Mouse (Mus musculus) brain, embryonic 14.5 days (tissue): ENCODE results near the gene Dstyk. TPM values are rescaled to one million over a fixed set of nuclear protein-coding genes. Genes with fewer than 3 reads are reported as not detected.
A peak's percentile ranks its signal among the peaks of the same experiment; 100 is the strongest.

Experiments used
- DNase-seq: peaks from one replicate; pipeline ENCODE4 v3.0.0-alpha.2; 2011; ENCODE audit warnings: low read depth
- CTCF ChIP-seq: fragments of 200-500 bp; IDR thresholded peaks from 2 replicates; pipeline ENCODE4 v1.5.1; 2012; ENCODE audit warnings: inconsistent platforms, mild to moderate bottlenecking, moderate library complexity, borderline replicate concordance; ENCODE audit not compliant: insufficient read depth, insufficient read length; ENCODE audit errors: extremely low read depth
- POLR2A ChIP-seq: fragments of 200-500 bp; IDR thresholded peaks from 2 replicates; pipeline ENCODE4 v1.6.1; 2012; ENCODE audit warnings: mild to moderate bottlenecking, inconsistent platforms, borderline replicate concordance; ENCODE audit not compliant: poor library complexity, insufficient read depth, insufficient read length, severe bottlenecking; ENCODE audit errors: extremely low read depth
- polyA plus RNA-seq: library from polyadenylated mRNA; depleted of rRNA; stranded (reverse); fragments of >200 nt; gene quantifications from 2 replicates; pipeline ENCODE4 v1.2.3, GENCODE M21; 2012

Gene Dstyk
- polyA plus RNA-seq, 1 experiment: 13.6 TPM

GRCm38 (mm10) chr1:132376211-132377054 lies 40.9 kb upstream of the Dstyk start:
- no peak for DNase-seq
- TF ChIP-seq POLR2A (no peak), CTCF (no peak)

- TF ChIP-seq POLR2A: no peak
- no peak for TF ChIP-seq CTCF
- no peak for DNase-seq
Measured at GRCm38 (mm10) chr1:132377055-132377365, 40.3 kb upstream of the Dstyk start.

- TF ChIP-seq POLR2A (no peak), CTCF (no peak)
- no peak for DNase-seq
Measured at GRCm38 (mm10) chr1:132377811-132378210, 39.5 kb upstream of the Dstyk start.

GRCm38 (mm10) chr1:132380550-132381100 lies 36.7 kb upstream of the Dstyk start:
- TF ChIP-seq CTCF (no peak), POLR2A (no peak)
- no peak for DNase-seq

GRCm38 (mm10) chr1:132381929-132382328 lies 35.4 kb upstream of the Dstyk start:
- TF ChIP-seq POLR2A (no peak), CTCF (no peak)

GRCm38 (mm10) chr1:132384001-132384554 lies 33.3 kb upstream of the Dstyk start:
- no peak for DNase-seq
- TF ChIP-seq POLR2A (no peak), CTCF (no peak)

More at GRCm38 (mm10) chr1:132381929-132382328, 35.4 kb upstream of the Dstyk start:
- DNase-seq: peak; percentile 62

- TF ChIP-seq POLR2A (no peak), CTCF (no peak)
- no peak for DNase-seq
Measured at GRCm38 (mm10) chr1:132385266-132385665, 32.1 kb upstream of the Dstyk start.

GRCm38 (mm10) chr1:132385711-132386110 lies 31.6 kb upstream of the Dstyk start:
- TF ChIP-seq CTCF (no peak), POLR2A (no peak)
- no peak for DNase-seq

- TF ChIP-seq CTCF (no peak), POLR2A (no peak)
- DNase-seq: no peak
Measured at GRCm38 (mm10) chr1:132386266-132386665, 31.1 kb upstream of the Dstyk start.

GRCm38 (mm10) chr1:132387943-132388342 lies 29.4 kb upstream of the Dstyk start:
- TF ChIP-seq POLR2A (no peak), CTCF (no peak)
- DNase-seq: peak; percentile 63

GRCm38 (mm10) chr1:132388813-132389803 lies 28.2 kb upstream of the Dstyk start:
- DNase-seq: no peak
- TF ChIP-seq CTCF: no peak
- TF ChIP-seq POLR2A: no peak

- TF ChIP-seq POLR2A: no peak
- TF ChIP-seq CTCF: peak; percentile 22; the same call in 1 of the 2 replicates
- DNase-seq: peak; percentile 90
Measured at GRCm38 (mm10) chr1:132389886-132390585, 27.3 kb upstream of the Dstyk start.
